Mouse (Mus musculus): ENCODE data around the gene Vmn1r211.
"Not testable (repeated sequence)": the region's sequence is repeated elsewhere in the genome, so short reads cannot be mapped to it uniquely, and the experiment has no call there.

The Vmn1r211 gene

GRCm38 (mm10) chr13:22857461-22857860 lies at the start of gene Vmn1r211:
Gene Vmn1r211, minus strand, starts transcription at chr13:22857561.
- DNase-seq (ENCODE audit: low read depth, low spot score): no peak

GRCm38 (mm10) chr13:22884105-22884504 lies 26.7 kb upstream of the Vmn1r211 start, which contains the start of gene Vmn1r212:
Gene Vmn1r212, minus strand, starts transcription at chr13:22884205.
- DNase-seq (ENCODE audit: low read depth, low spot score): no peak

GRCm38 (mm10) chr13:22879257-22879656 lies 21.9 kb upstream of the Vmn1r211 start:
- DNase-seq (ENCODE audit: low read depth, low spot score): no peak

- no peak for DNase-seq (ENCODE audit: low read depth, low spot score)
Observed at GRCm38 (mm10) chr13:22854760-22855159, 2.6 kb downstream of the Vmn1r211 start.

- DNase-seq (ENCODE audit: low read depth, low spot score): no peak
Observed at GRCm38 (mm10) chr13:22846798-22847197, 10.6 kb downstream of the Vmn1r211 start.

GRCm38 (mm10) chr13:22844304-22844703 lies 13.1 kb downstream of the Vmn1r211 start:
- DNase-seq (ENCODE audit: low read depth, low spot score): not testable (repeated sequence)

- DNase-seq (ENCODE audit: low read depth, low spot score): no peak
Observed at GRCm38 (mm10) chr13:22831248-22831647, 26.1 kb downstream of the Vmn1r211 start, which contains the start of gene Vmn1r210. Gene Vmn1r210, minus strand, starts transcription at chr13:22831348.

GRCm38 (mm10) chr13:22829395-22829794 lies 28.0 kb downstream of the Vmn1r211 start:
- not testable (repeated sequence) for DNase-seq (ENCODE audit: low read depth, low spot score)

GRCm38 (mm10) chr13:22821601-22822000 lies 35.8 kb downstream of the Vmn1r211 start:
- DNase-seq (ENCODE audit: low read depth, low spot score): not testable (repeated sequence)

- DNase-seq (ENCODE audit: low read depth, low spot score): not testable (repeated sequence)
Observed at GRCm38 (mm10) chr13:22809582-22809981, 47.8 kb downstream of the Vmn1r211 start, which contains the start of gene Vmn1r209. Gene Vmn1r209, minus strand, starts transcription at chr13:22809682.

Data from CD4-positive helper T cell, adult 2 months (primary cell).